Mouse (Mus musculus): Measurements from ENCODE around the gene Nxnl2.

DNA sequence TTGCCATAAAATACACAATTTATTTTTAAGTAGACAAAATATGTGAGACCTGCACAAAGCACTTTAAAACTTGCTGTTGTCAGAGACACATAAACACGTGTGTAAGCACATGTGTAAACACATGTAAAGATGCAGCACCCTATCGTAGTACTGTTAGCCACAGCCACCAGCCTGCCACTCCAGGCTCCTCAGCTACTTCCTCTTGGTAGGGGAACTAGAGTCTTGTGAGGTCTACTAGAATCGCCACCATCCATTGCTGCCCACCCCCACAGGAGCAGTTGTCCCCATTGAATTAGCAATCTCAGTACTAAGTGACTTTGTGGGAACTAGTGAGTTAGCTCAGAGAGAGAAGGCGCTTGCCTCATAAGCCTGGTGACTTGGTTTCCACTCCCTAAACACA, 34.5 kb upstream of the Nxnl2 start:
- no peak for TF ChIP-seq CTCF (IDR thresholded peaks at IDR 0.05; ENCODE audit: borderline replicate concordance, control insufficient read depth, extremely low read depth, insufficient read depth, low read length, poor library complexity)
- no peak for TF ChIP-seq POLR2A (IDR thresholded peaks at IDR 0.05; ENCODE audit: control insufficient read depth, extremely low read depth, insufficient read depth, low read length, poor library complexity)

Measured in thymus, adult 2 months (tissue).